Mouse (Mus musculus) heart, embryonic 14.5 days (tissue): ENCODE measurements around the gene Cul5. TPM values are rescaled to one million over a fixed set of nuclear protein-coding genes. Genes with fewer than 3 reads are reported as not detected.

Source experiments
- ATAC-seq: fragments of 200-750 bp; cut with Nextera tagmentation; 2 replicates; pipeline ENCODE4 v1.8.0; 2017; ENCODE audit warnings: low read depth, moderate TSS enrichment; ENCODE audit not compliant: insufficient number of reproducible peaks, insufficient read depth, low FRiP score
- H3K27ac ChIP-seq, 2 experiments: fragments of 200-500 bp in 1 of 2; fragments of 300-500 bp in 1 of 2; sonication (generic) in 1 of 2; replicated peaks in 1 of 2; 2 replicates each; pipeline ENCODE4 v1.5.1; 2012 to 2014; ENCODE audit warnings: low read depth in 2 of 2, low read length in 2 of 2, control low read depth in 1 of 2, mild to moderate bottlenecking in 1 of 2, mixed read lengths in 1 of 2; ENCODE audit not compliant: control insufficient read depth in 1 of 2, insufficient read depth in 1 of 2
- H3K27me3 ChIP-seq: fragments of 300-500 bp; sonication (generic); 2 replicates; pipeline ENCODE4 v1.6.1; 2014; ENCODE audit warnings: mild to moderate bottlenecking, low read length, control low read depth; ENCODE audit not compliant: control insufficient read depth, insufficient read depth
- H3K36me3 ChIP-seq: fragments of 300-500 bp; sonication (generic); 2 replicates; pipeline ENCODE4 v1.6.1; 2014; ENCODE audit warnings: mild to moderate bottlenecking, control low read depth, low read length, mixed read lengths; ENCODE audit not compliant: control insufficient read depth, insufficient read depth
- H3K4me1 ChIP-seq, 2 experiments: fragments of 200-500 bp in 1 of 2; fragments of 300-500 bp in 1 of 2; sonication (generic) in 1 of 2; 2 replicates each; pipeline ENCODE4 v1.6.1; 2012 to 2014; ENCODE audit warnings: low read length in 2 of 2, control low read depth in 1 of 2, mixed read lengths in 1 of 2; ENCODE audit not compliant: control insufficient read depth in 2 of 2, insufficient read depth in 2 of 2
- H3K4me2 ChIP-seq: fragments of 300-500 bp; sonication (generic); 2 replicates; pipeline ENCODE4 v1.6.1; 2014; ENCODE audit warnings: mild to moderate bottlenecking, low read length
- H3K4me3 ChIP-seq, 2 experiments: fragments of 200-500 bp in 1 of 2; fragments of 300-500 bp in 1 of 2; sonication (generic) in 1 of 2; 2 replicates each; pipeline ENCODE4 v1.5.1; 2012 to 2014; ENCODE audit warnings: low read length in 2 of 2, mild to moderate bottlenecking in 2 of 2, control low read depth in 1 of 2, low read depth in 1 of 2, moderate library complexity in 1 of 2; ENCODE audit not compliant: control insufficient read depth in 1 of 2, insufficient read depth in 1 of 2
- H3K9ac ChIP-seq: fragments of 300-500 bp; sonication (generic); 2 replicates; pipeline ENCODE4 v1.6.1; 2014; ENCODE audit warnings: mild to moderate bottlenecking, low read length
- H3K9me3 ChIP-seq: fragments of 300-500 bp; sonication (generic); 2 replicates; pipeline ENCODE4 v1.6.1; 2016; ENCODE audit warnings: low read length, control low read depth; ENCODE audit not compliant: control insufficient read depth
- WGBS: fragments of 180-500 bp; shearing (Covaris S2); extraction: QIAGEN DNeasy Blood & Tissue Kit; methylation state at CpG from one replicate; pipeline ENCODE4 v1.1.7; 2014; 5-methylcytosine and 5-hydroxymethylcytosine counted together
- polyA plus RNA-seq: library from polyadenylated mRNA; unstranded; fragments of >200 nt; fragmentation: Nextera tagmentation; extraction: Ambion mirVana; gene quantifications from 2 replicates; pipeline ENCODE4 v1.2.1, GENCODE M21; 2014

Cul5 gene
- polyA plus RNA-seq, 1 experiment from 2014 or later = 43.3 TPM

DNA sequence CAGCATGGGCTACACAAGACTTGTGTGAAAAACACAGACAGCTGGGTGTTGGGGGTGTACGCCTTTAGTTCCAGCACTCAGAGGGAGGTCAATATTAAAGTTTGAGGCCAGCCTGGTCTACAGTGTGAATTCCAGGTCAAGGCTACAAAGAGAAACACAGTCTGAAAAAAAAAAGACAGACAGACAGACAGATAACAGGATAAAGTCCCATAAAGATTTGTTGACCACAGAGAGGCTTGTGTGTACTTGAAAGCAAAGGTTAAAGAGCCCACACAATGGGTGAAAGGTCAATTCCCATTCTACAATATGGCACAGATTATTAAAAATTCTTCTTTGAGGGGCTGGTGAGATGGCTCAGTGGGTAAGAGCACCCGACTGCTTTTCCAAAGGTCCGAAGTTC is 62.6 kb downstream of the Cul5 start:
- H3K36me3 ChIP-seq = 0 out of 2 replicates have a peak, but pooled peaks cover 1% of the 10 kb centered on the region
- H3K27me3 ChIP-seq = no peaks in the 10 kb centered on the region
- peaks cover 4 to 30% of the 10 kb centered on the region in 2 experiments for H3K4me1 ChIP-seq
- WGBS = 88% methylated on average over 3 of the region's 3 CpGs
- no peak overlapping the region for H3K9ac ChIP-seq
- H3K9me3 ChIP-seq = no peaks in the 10 kb centered on the region
- no peak overlapping the region for H3K4me3 ChIP-seq
- no peak overlapping the region for H3K4me2 ChIP-seq
- no peak for ATAC-seq
- no peak overlapping the region for H3K27ac ChIP-seq

DNA sequence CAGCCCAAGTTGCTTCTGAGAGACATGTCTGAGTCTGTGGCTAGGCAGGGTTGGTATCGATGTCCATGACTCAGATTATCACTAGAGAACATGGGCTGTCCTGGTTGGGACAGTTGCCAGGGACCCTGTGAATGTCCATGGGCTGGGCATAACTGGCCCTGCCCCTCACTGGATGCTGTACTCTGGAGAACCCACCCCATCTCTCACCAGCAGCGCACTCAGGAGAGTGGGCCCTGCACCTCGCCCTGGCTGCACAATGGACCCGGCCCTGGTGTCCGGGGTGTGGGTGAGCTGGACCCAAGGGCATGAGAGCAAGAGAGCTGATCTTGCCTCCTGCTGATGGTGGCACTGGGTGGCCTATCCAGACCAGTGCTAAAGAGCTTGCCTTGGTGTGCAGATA is 64.9 kb downstream of the Cul5 start:
- Histone ChIP-seq H3K4me1 (peaks cover 4 to 36% of the 10 kb centered on the region in 2 experiments), H3K36me3 (0 out of 2 replicates have a peak, but pooled peaks cover 3% of the 10 kb centered on the region), H3K27ac (no peak overlapping the region), H3K9me3 (no peaks in the 10 kb centered on the region), H3K27me3 (no peaks in the 10 kb centered on the region), H3K4me2 (no peak overlapping the region), H3K4me3 (no peak overlapping the region), H3K9ac (no peak overlapping the region)
- WGBS = 84% methylated on average over 5 of the region's 5 CpGs
- ATAC-seq = no peak

DNA sequence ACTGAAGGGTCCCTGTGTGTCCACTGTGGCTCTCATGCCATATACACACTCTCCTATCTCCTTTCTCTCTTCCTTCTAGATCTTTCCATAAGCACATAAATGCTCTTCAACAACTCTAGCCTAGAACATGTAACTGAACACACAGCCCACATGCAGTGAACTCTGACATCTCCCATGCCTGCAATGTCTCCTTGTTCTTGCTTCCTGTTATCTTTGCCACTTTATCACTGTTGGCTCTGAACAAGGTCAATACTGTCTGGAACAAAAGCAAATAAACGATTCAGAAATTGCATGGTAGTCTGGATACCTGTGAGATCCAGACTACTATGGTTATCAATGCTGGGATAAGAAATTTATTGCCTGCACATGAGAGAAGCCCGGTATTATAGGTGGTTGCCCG is 66.0 kb downstream of the Cul5 start:
- WGBS = 59% methylated on average over 3 of the region's 3 CpGs
- Histone ChIP-seq H3K36me3 (0 out of 2 replicates have a peak, but pooled peaks cover 3% of the 10 kb centered on the region), H3K4me1 (peaks cover 0 to 31% of the 10 kb centered on the region in 2 experiments; a peak in 3 of 4 replicates), H3K4me3 (no peak overlapping the region), H3K9ac (no peak overlapping the region), H3K27ac (peak overlapping the region in 1 of 2 experiments; percentile 19; a peak in 2 of 4 replicates), H3K4me2 (no peak overlapping the region), H3K27me3 (no peaks in the 10 kb centered on the region), H3K9me3 (no peaks in the 10 kb centered on the region)
- no peak for ATAC-seq

DNA sequence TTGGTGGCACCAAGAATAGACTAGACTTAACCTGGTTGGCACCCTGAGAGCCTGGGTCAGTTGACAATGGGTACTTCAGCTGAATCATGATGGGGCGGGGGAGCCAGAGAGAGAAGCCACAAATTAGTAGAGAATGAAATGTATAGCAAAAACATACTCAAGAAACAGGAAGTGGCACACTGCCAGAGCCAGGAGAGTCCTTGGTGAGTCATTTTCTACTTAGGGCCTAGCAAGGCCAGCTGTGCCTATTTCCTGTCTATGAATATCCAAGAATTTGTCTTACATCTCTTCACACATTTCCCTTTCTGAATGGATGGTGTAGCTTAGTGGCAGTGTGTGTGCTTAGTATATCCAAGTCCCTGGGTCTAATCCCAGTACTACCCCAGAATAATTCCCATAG is 66.4 kb downstream of the Cul5 start:
- Histone ChIP-seq H3K4me3 (no peak overlapping the region), H3K27ac (peak overlapping the region in 1 of 2 experiments; percentile 19; a peak in 2 of 4 replicates), H3K27me3 (no peaks in the 10 kb centered on the region), H3K9me3 (no peaks in the 10 kb centered on the region), H3K9ac (no peak overlapping the region), H3K4me1 (peaks cover 0 to 28% of the 10 kb centered on the region in 2 experiments; a peak in 3 of 4 replicates), H3K4me2 (no peak overlapping the region), H3K36me3 (0 out of 2 replicates have a peak, but pooled peaks cover 5% of the 10 kb centered on the region)
- no peak for ATAC-seq
- 77% methylated on average over 1 of the region's 1 CpGs for WGBS

DNA sequence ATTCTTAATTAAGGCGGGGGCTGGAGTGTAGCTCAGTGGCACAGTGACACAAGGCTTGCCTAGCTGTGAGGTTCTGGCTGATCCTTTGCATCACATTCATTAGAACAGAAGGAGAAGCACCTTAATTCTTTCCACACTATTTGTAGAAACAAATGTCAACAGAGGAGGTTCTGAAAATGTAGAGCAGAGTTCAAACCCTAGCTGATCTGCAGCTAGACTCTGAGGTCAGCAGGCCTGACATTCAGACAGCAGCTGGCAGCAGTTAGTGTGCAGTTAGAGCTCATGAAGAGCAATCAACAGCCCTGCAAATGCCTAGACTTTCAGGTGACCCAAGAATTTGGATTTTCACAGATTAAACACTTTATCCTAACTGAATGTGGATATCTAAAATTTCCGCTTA is 68.3 kb downstream of the Cul5 start:
- H3K9me3 ChIP-seq = no peaks in the 10 kb centered on the region
- H3K27ac ChIP-seq = no peak overlapping the region
- 88% methylated on average over 2 of the region's 2 CpGs for WGBS
- no peaks in the 10 kb centered on the region for H3K27me3 ChIP-seq
- H3K4me2 ChIP-seq = no peak overlapping the region
- no peak overlapping the region for H3K4me3 ChIP-seq
- no peak overlapping the region for H3K9ac ChIP-seq
- ATAC-seq = no peak
- H3K36me3 ChIP-seq = peaks cover 10% of the 10 kb centered on the region; the same call in 1 of the 2 replicates
- peaks cover 0 to 27% of the 10 kb centered on the region in 2 experiments; a peak in 3 of 4 replicates for H3K4me1 ChIP-seq

DNA sequence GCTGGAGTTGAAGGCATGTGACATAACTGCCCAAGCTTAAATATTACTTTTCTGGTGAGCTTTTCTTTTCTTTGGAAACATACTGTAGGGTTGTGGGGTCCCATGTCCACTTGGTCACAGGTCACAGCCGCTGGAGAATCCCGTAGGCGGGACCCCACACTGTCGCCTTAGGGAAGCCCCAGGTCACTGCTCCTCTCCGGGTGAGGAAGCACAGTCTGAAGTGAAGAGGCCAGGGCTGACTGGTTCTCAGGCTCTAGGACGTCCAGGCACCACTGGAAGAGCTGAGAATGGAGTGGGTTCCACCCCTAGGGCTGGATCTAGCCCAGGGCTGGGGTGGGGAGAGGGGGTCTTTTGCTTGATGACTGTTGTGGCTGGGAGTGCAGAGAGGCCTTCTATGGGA is 71.2 kb downstream of the Cul5 start:
- ATAC-seq = no peak

DNA sequence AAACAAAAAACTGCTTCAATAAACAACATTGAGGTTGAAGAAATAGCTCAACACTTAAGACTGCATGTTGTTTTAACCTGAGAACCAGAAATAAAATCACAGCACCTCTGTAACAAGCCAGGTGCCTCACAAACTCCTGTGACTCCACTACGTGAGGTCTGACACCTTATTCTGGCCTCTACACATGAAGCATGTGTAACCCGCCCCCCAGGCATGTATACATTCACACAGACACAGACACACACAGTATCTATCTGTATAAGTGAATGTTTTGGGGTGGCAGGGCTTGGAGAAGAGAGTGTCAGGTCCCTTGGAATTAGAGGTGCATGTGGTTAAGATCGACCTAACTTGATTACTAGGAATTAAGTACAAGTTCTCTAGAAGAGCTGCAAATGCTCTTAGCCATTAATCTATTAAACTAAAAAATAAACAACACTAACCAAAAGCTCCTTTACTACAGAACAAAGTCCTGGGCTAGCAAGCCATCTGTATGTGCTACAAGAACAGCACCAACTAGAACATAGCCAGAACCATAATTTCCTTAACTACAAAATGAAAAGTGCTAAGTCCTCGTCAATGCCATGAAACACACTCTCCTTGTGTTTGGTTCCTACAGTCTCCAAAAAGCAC is 72.7 kb downstream of the Cul5 start:
- no peaks in the 10 kb centered on the region for H3K27me3 ChIP-seq
- H3K36me3 ChIP-seq = peaks cover 35% of the 10 kb centered on the region
- no peak overlapping the region for H3K4me2 ChIP-seq
- no peak overlapping the region for H3K9ac ChIP-seq
- H3K9me3 ChIP-seq = no peaks in the 10 kb centered on the region
- no peak overlapping the region for H3K27ac ChIP-seq
- H3K4me1 ChIP-seq = 0 out of 4 replicates have a peak, but pooled peaks cover 0 to 5% of the 10 kb centered on the region in 2 experiments
- 90% methylated on average over 4 of the region's 4 CpGs for WGBS
- no peak overlapping the region for H3K4me3 ChIP-seq
- no peak for ATAC-seq

More for the DNA sequence above, 71.2 kb downstream of the Cul5 start:
- H3K27me3 ChIP-seq = no peaks in the 10 kb centered on the region
- peaks cover 25% of the 10 kb centered on the region for H3K36me3 ChIP-seq
- H3K9me3 ChIP-seq = no peaks in the 10 kb centered on the region
- peaks cover 0 to 14% of the 10 kb centered on the region in 2 experiments; a peak in 3 of 4 replicates for H3K4me1 ChIP-seq
- no peak overlapping the region for H3K4me2 ChIP-seq
- no peak overlapping the region for H3K9ac ChIP-seq
- WGBS = 80% methylated on average over 6 of the region's 6 CpGs
- no peak overlapping the region for H3K27ac ChIP-seq
- no peak overlapping the region for H3K4me3 ChIP-seq
